Mouse (Mus musculus) CH12.LX (cell line): ENCODE measurements at regions not wholly inside any gene's neighbourhood (a gene's known extent, or its start where the extent isn't known, plus 50 kb on each side); places are given as distances from the start of the nearest gene placed in this dataset.

Experiments
- CHD1 ChIP-seq: IDR thresholded peaks from 2 replicates; pipeline ENCODE4 v1.6.1; 2012; ENCODE audit warnings: low read depth, low read length, improper control_type of control experiment, inconsistent platforms
- CTCF ChIP-seq, 2 experiments: IDR thresholded peaks in 1 of 2; conservative IDR thresholded peaks in 1 of 2; 2 replicates each; pipeline ENCODE4 v1.5.1; 2011 to 2012; ENCODE audit warnings: low read depth in 2 of 2, low read length in 2 of 2, improper control_type of control experiment in 1 of 2, inconsistent platforms in 1 of 2, mild to moderate bottlenecking in 1 of 2, moderate library complexity in 1 of 2
- ELF1 ChIP-seq: IDR thresholded peaks from 2 replicates; pipeline ENCODE4 v1.6.1; 2014; ENCODE audit warnings: low read depth, mild to moderate bottlenecking, inconsistent platforms, low read length, improper control_type of control experiment
- EP300 ChIP-seq: IDR thresholded peaks from 2 replicates; pipeline ENCODE4 v1.6.1; 2011; ENCODE audit warnings: low read length, improper control_type of control experiment
- HCFC1 ChIP-seq: IDR thresholded peaks from 2 replicates; pipeline ENCODE4 v1.6.1; 2012; ENCODE audit warnings: low read depth, mild to moderate bottlenecking, inconsistent platforms, low read length, improper control_type of control experiment
- JUND ChIP-seq: conservative IDR thresholded peaks from 2 replicates; pipeline ENCODE4 v1.6.1; 2011; ENCODE audit warnings: low read depth, low read length, improper control_type of control experiment
- NELFE ChIP-seq: IDR thresholded peaks from 2 replicates; pipeline ENCODE4 v1.6.1; 2011; ENCODE audit warnings: low read depth, low read length, improper control_type of control experiment
- NRF1 ChIP-seq: IDR thresholded peaks from 2 replicates; pipeline ENCODE4 v1.6.1; 2014; ENCODE audit warnings: low read depth, mild to moderate bottlenecking, inconsistent platforms, low read length, improper control_type of control experiment, moderate library complexity
- POLR2A ChIP-seq: IDR thresholded peaks from 2 replicates; pipeline ENCODE4 v1.6.1; 2011; ENCODE audit warnings: low read depth, mild to moderate bottlenecking, improper control_type of control experiment, low read length
- SIN3A ChIP-seq: IDR thresholded peaks from 2 replicates; pipeline ENCODE4 v1.6.1; 2012; ENCODE audit warnings: low read length, improper control_type of control experiment, inconsistent platforms
- TBP ChIP-seq: conservative IDR thresholded peaks from 2 replicates; pipeline ENCODE4 v1.6.1; 2011; ENCODE audit warnings: low read depth, low read length, improper control_type of control experiment
- ZC3H11A ChIP-seq: IDR thresholded peaks from 2 replicates; pipeline ENCODE4 v1.6.1; 2012; ENCODE audit warnings: low read depth, mild to moderate bottlenecking, inconsistent platforms, low read length, improper control_type of control experiment
- ZKSCAN1 ChIP-seq: IDR thresholded peaks from 2 replicates; pipeline ENCODE4 v1.6.1; 2012; ENCODE audit warnings: low read depth, inconsistent platforms, low read length, improper control_type of control experiment, borderline replicate concordance
- ZMIZ1 ChIP-seq: IDR thresholded peaks from 2 replicates; pipeline ENCODE4 v1.6.1; 2012; ENCODE audit warnings: low read depth, mild to moderate bottlenecking, inconsistent platforms, low read length, improper control_type of control experiment

DNA sequence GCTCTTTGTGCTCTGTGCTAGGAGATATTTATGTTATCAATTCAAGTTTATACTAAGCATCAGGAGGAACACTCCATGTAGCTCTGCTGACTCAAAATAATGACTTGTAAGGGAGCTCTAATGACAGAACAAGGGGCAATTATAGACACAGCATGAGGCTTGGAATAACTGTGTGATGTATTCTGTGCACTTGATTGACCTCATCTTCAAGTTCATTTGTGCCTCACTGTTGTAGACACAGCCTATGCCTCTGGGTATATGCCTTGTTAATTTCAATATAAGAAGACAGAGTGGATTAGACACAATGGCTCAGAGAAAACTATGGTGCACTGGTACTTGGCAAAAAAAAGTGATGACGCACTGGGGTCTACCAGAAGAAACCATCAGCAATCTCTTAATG, 418.3 kb downstream of the Mat2b start:
- TF ChIP-seq CTCF (conservative IDR thresholded peaks at IDR 0.05 in 1 of 2, IDR thresholded peaks at IDR 0.05 in 1 of 2; ENCODE audit: low read depth in 2 of 2, low read length in 2 of 2) (no peak), POLR2A (no peak), ZKSCAN1 (no peak), EP300 (no peak), HCFC1 (no peak), CHD1 (no peak), TBP (no peak), ELF1 (no peak), NRF1 (no peak), ZC3H11A (no peak), JUND (no peak), SIN3A (no peak), ZMIZ1 (no peak), NELFE (no peak)
